Mouse (Mus musculus) intestine, embryonic 16.5 days (tissue): ENCODE data around the gene Opn3. TPM values are rescaled to one million over a fixed set of nuclear protein-coding genes. Genes with fewer than 3 reads are reported as not detected.

Source experiments
- ATAC-seq: fragments of 200-750 bp; cut with Nextera tagmentation; 2 replicates; pipeline ENCODE4 v1.8.0; 2017; ENCODE audit warnings: moderate TSS enrichment, moderate library complexity
- H3K27ac ChIP-seq: fragments of 300-500 bp; sonication (generic); 2 replicates; pipeline ENCODE4 v1.5.1; 2014; ENCODE audit warnings: mild to moderate bottlenecking, low read length
- H3K27me3 ChIP-seq: fragments of 300-500 bp; sonication (generic); replicated peaks from 2 replicates; pipeline ENCODE4 v1.6.1; 2014; ENCODE audit warnings: low read length, control low read depth, mixed read lengths; ENCODE audit not compliant: control insufficient read depth, insufficient read depth
- H3K36me3 ChIP-seq: fragments of 300-500 bp; sonication (generic); 2 replicates; pipeline ENCODE4 v1.6.1; 2014; ENCODE audit warnings: low read length, control low read depth; ENCODE audit not compliant: control insufficient read depth, insufficient read depth
- H3K4me1 ChIP-seq: fragments of 300-500 bp; sonication (generic); 2 replicates; pipeline ENCODE4 v1.6.1; 2014; ENCODE audit warnings: low read length, control low read depth, mixed read lengths; ENCODE audit not compliant: control insufficient read depth, insufficient read depth
- H3K4me2 ChIP-seq: fragments of 300-500 bp; sonication (generic); 2 replicates; pipeline ENCODE4 v1.6.1; 2014; ENCODE audit warnings: low read depth, low read length, control low read depth
- H3K4me3 ChIP-seq: fragments of 300-500 bp; sonication (generic); 2 replicates; pipeline ENCODE4 v1.5.1; 2014; ENCODE audit warnings: mild to moderate bottlenecking, low read length
- H3K9ac ChIP-seq: fragments of 300-500 bp; sonication (generic); 2 replicates; pipeline ENCODE4 v1.6.1; 2014; ENCODE audit warnings: low read depth, low read length
- H3K9me3 ChIP-seq: fragments of 300-500 bp; sonication (generic); 2 replicates; pipeline ENCODE4 v1.6.1; 2016; ENCODE audit warnings: low read length, control low read depth; ENCODE audit not compliant: control insufficient read depth
- WGBS: fragments of 180-500 bp; shearing (Covaris S2); extraction: QIAGEN DNeasy Blood & Tissue Kit; methylation state at CpG from one replicate; pipeline ENCODE4 v1.1.7; 2014; 5-methylcytosine and 5-hydroxymethylcytosine counted together
- polyA plus RNA-seq: library from polyadenylated mRNA; unstranded; fragments of >200 nt; fragmentation: Nextera tagmentation; extraction: Ambion mirVana; gene quantifications from 2 replicates; pipeline ENCODE4 v1.2.1, GENCODE M21; 2015

Gene Opn3
- polyA plus RNA-seq, 1 experiment from 2014 or later = 5.9 TPM

DNA sequence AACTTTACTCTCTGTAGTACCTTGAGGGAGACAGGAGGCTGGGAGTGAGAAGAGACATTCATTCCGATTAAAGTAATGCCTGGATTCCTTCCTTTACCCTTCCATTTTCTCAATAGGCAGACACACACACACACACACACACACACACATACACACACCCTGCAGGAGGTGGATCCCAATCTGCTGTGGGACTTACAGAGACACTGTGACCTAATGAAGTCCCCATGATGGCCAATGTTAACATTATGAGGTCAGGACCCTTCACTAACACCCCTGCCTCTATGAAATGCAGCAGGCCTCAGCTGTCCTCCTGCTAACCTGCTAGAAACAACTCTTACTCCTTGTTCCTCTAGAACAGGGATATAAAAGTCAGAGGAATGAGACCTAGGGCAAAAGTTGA, 5.7 kb upstream of the Opn3 start, which contains the start of gene Wdr64:
Gene Wdr64, plus strand, starts transcription at position 301 of the 400 bp plus-strand sequence.
- Histone ChIP-seq H3K4me2 (no peak within 1 kb of the TSS), H3K4me1 (peaks cover 3% of the 10 kb centered on the region; the same call in 1 of the 2 replicates), H3K27me3 (no peaks in the 10 kb centered on the region), H3K4me3 (no peak within 1 kb of the TSS), H3K27ac (no peak within 1 kb of the TSS), H3K36me3 (no peaks in the 10 kb centered on the region), H3K9ac (no peak within 1 kb of the TSS), H3K9me3 (no peaks in the 10 kb centered on the region)
- no peak for ATAC-seq
- 81% methylated on average over 1 of the region's 1 CpGs for WGBS

DNA sequence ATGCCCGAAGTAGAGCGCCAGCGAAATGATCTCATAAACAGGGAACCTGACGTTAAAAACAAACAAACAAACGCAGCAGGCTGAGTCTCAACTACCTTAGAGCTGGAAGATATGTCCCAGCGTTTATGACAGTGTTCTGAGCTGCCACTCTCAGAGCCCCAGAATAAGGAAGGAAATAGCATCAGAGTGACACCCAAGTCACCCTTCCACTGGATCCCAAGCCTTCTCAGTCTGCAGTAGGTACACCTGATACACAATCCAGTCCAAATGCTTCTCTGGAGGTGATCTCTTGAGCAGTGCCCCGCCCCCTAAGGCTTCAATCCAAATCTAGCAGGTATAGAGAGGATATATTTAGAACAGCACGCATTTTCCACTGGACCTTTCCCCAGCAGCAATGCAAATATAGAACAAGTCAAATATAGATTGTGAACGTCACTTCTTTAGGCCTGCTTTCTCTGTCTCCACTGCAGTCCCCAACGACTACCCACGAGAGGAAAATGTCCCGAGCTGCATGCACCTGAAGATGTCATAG, 919 bp upstream of the Opn3 start:
- Histone ChIP-seq H3K27me3 (no peaks in the 10 kb centered on the region), H3K9ac (peak overlapping the region; percentile 55; the same call in 1 of the 2 replicates), H3K4me1 (peaks cover 8% of the 10 kb centered on the region), H3K27ac (no peak overlapping the region), H3K4me2 (peak overlapping the region; percentile 61), H3K36me3 (no peaks in the 10 kb centered on the region), H3K9me3 (no peaks in the 10 kb centered on the region), H3K4me3 (peak overlapping the region; percentile 82)
- 37% methylated on average over 12 of the region's 12 CpGs for WGBS
- peak; percentile 4 for ATAC-seq

- H3K27ac ChIP-seq = no peak overlapping the region
- WGBS = under 1% methylated on average over 17 of the region's 17 CpGs
Observed at GRCm38 (mm10) chr1:175692997-175693361, 403 bp upstream of the Opn3 start.

DNA sequence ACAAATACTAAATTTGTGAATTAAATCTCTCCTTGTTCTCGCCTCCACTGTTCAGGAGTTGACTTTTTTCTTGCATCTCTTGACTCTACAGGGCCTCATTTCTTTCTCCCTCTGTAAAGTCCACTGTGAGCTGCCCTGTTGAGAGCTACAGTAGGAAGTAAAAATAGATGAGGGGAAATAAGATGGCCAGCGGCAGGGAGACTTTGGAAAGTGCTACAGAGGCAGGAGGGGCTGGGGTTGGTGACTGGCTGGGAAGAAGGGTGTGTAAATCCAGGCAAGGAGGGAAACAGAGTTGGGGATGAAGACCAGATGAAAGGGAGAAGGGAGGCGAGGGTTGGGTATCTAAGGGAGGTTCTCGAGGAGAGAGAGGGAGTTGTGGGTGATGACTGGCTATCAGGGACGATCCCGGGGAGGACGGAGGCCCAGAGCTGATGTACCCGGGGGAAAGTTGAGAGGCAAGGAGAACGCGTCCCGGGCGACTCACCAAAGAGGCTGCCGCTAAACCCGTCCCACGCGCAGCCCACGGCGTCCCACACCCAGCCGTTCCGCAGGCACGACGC, 810 bp downstream of the Opn3 start:
- peak overlapping the region; percentile 91 for H3K9ac ChIP-seq
- H3K27ac ChIP-seq = peak overlapping the region; percentile 84
- peak overlapping the region; percentile 73 for H3K4me2 ChIP-seq
- no peak for ATAC-seq
- H3K9me3 ChIP-seq = no peaks in the 10 kb centered on the region
- no peaks in the 10 kb centered on the region for H3K27me3 ChIP-seq
- H3K36me3 ChIP-seq = no peaks in the 10 kb centered on the region
- peaks cover 8% of the 10 kb centered on the region for H3K4me1 ChIP-seq
- WGBS = 2% methylated on average over 22 of the region's 22 CpGs
- peak overlapping the region; percentile 82 for H3K4me3 ChIP-seq

More at GRCm38 (mm10) chr1:175692997-175693361, 403 bp upstream of the Opn3 start:
- Histone ChIP-seq H3K4me3 (peak overlapping the region; percentile 82), H3K36me3 (no peaks in the 10 kb centered on the region), H3K4me2 (peak overlapping the region; percentile 61), H3K9ac (peak overlapping the region; percentile 55; the same call in 1 of the 2 replicates), H3K9me3 (no peaks in the 10 kb centered on the region), H3K27me3 (no peaks in the 10 kb centered on the region), H3K4me1 (peaks cover 8% of the 10 kb centered on the region)
- peak; percentile 89 for ATAC-seq

DNA sequence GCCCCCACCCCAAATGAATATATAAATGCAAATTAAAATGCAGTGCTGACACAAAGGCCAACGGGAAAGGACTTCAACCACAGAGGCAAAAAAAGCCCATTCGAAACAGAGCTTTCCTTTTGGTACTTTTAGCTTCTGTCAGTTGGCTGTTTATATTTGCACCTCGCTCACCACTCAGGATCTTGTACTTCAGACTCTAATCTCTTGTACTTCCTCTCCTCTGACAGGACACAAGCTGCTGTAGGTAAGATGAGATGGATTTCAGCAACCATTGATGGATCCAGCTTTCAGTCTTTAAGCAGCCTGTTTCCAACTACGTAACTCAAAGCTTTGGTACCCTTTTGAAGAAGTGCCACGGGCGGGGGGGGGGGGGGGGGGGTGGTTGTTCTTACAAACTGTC, 11.6 kb downstream of the Opn3 start:
- H3K4me2 ChIP-seq = no peak overlapping the region
- H3K4me1 ChIP-seq = no peaks in the 10 kb centered on the region
- no peak overlapping the region for H3K4me3 ChIP-seq
- H3K27me3 ChIP-seq = no peaks in the 10 kb centered on the region
- no peak overlapping the region for H3K27ac ChIP-seq
- H3K36me3 ChIP-seq = no peaks in the 10 kb centered on the region
- ATAC-seq = no peak
- H3K9ac ChIP-seq = no peak overlapping the region
- H3K9me3 ChIP-seq = no peaks in the 10 kb centered on the region
- 77% methylated on average over 6 of the region's 6 CpGs for WGBS

GRCm38 (mm10) chr1:175677459-175677858, 15.1 kb downstream of the Opn3 start:
- Histone ChIP-seq H3K4me2 (no peak overlapping the region), H3K9me3 (no peaks in the 10 kb centered on the region), H3K27ac (no peak overlapping the region), H3K4me3 (no peak overlapping the region), H3K36me3 (no peaks in the 10 kb centered on the region), H3K27me3 (no peaks in the 10 kb centered on the region), H3K9ac (no peak overlapping the region), H3K4me1 (no peaks in the 10 kb centered on the region)
- 66% methylated on average over 6 of the region's 6 CpGs for WGBS
- peak; percentile 77 for ATAC-seq

- no peak overlapping the region for H3K27ac ChIP-seq
- H3K4me3 ChIP-seq = no peak overlapping the region
- 84% methylated on average over 6 of the region's 6 CpGs for WGBS
- H3K4me2 ChIP-seq = no peak overlapping the region
- H3K27me3 ChIP-seq = no peaks in the 10 kb centered on the region
- no peaks in the 10 kb centered on the region for H3K4me1 ChIP-seq
- H3K36me3 ChIP-seq = no peaks in the 10 kb centered on the region
- no peaks in the 10 kb centered on the region for H3K9me3 ChIP-seq
- H3K9ac ChIP-seq = no peak overlapping the region
- no peak for ATAC-seq
Observed at GRCm38 (mm10) chr1:175675116-175675515, 17.5 kb downstream of the Opn3 start.

GRCm38 (mm10) chr1:175673563-175674325, 18.8 kb downstream of the Opn3 start:
- no peak for ATAC-seq
- no peaks in the 10 kb centered on the region for H3K27me3 ChIP-seq
- no peaks in the 10 kb centered on the region for H3K36me3 ChIP-seq
- no peak overlapping the region for H3K9ac ChIP-seq
- H3K27ac ChIP-seq = no peak overlapping the region
- H3K4me1 ChIP-seq = no peaks in the 10 kb centered on the region
- no peak overlapping the region for H3K4me3 ChIP-seq
- H3K4me2 ChIP-seq = no peak overlapping the region
- WGBS = 80% methylated on average over 7 of the region's 7 CpGs
- no peaks in the 10 kb centered on the region for H3K9me3 ChIP-seq

DNA sequence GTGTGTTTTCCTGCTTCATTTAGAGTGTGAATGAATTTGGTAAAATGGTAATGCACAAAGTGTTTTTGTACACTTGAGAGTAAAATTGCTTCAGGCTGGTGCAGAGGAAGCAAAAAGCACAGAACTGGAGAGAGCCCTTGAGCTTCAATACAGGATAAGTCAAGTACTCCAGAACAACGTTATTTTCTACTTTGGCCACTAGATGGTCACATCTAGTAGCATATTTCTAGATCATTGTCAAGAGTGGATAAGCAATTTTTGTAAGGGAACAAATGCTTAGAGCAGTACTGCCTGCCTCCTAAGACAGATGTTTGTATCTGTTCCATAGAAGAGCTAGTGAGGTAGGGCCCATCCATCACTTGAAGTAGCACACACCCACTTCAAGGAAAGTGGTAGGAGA, 20.9 kb downstream of the Opn3 start:
- Histone ChIP-seq H3K4me1 (no peaks in the 10 kb centered on the region), H3K4me2 (no peak overlapping the region)

More for the DNA sequence above, 20.9 kb downstream of the Opn3 start:
- Histone ChIP-seq H3K9me3 (no peaks in the 10 kb centered on the region), H3K27me3 (no peaks in the 10 kb centered on the region), H3K27ac (no peak overlapping the region), H3K4me3 (no peak overlapping the region), H3K9ac (no peak overlapping the region), H3K36me3 (no peaks in the 10 kb centered on the region)
- WGBS = 23% methylated on average over 1 of the region's 1 CpGs
- no peak for ATAC-seq
